Mouse (Mus musculus) C2C12 (cell line): ENCODE results near the gene Capn6. TPM values are rescaled to one million over a fixed set of nuclear protein-coding genes. Genes with fewer than 3 reads are reported as not detected.

Experiments
- H3K27me3 ChIP-seq: one replicate; pipeline ENCODE4 v1.6.1; 2011; ENCODE audit not compliant: control insufficient read depth, insufficient read depth, insufficient read length
- H3K36me3 ChIP-seq: one replicate; pipeline ENCODE4 v1.6.1; 2011; ENCODE audit not compliant: control insufficient read depth, insufficient read depth
- H3K4me3 ChIP-seq: one replicate; pipeline ENCODE4 v1.5.1; 2011; ENCODE audit warnings: mild to moderate bottlenecking, control low read depth; ENCODE audit not compliant: poor library complexity, insufficient read depth, severe bottlenecking
- H3K79me2 ChIP-seq: one replicate; pipeline ENCODE4 v1.6.1; 2011; ENCODE audit not compliant: control insufficient read depth, insufficient read depth
- H3K79me3 ChIP-seq: one replicate; pipeline ENCODE4 v1.6.1; 2011; ENCODE audit warnings: low read depth, control low read depth
- H3ac ChIP-seq: one replicate; pipeline ENCODE3; 2011; ENCODE audit warnings: low read depth; ENCODE audit not compliant: control insufficient read depth, insufficient read length
- CEBPB ChIP-seq: IDR thresholded peaks from one replicate; pipeline ENCODE4 v1.6.1; 2011; ENCODE audit warnings: low read depth, mild to moderate bottlenecking, control low read depth, moderate library complexity
- CTCF ChIP-seq: IDR thresholded peaks from one replicate; pipeline ENCODE4 v1.5.1; 2011; ENCODE audit not compliant: control insufficient read depth, insufficient read depth, insufficient read length
- FOSL1 ChIP-seq: IDR thresholded peaks from one replicate; pipeline ENCODE4 v1.8.0; 2011; ENCODE audit warnings: mild to moderate bottlenecking, low read length; ENCODE audit not compliant: poor library complexity, insufficient read depth, severe bottlenecking
- MAX ChIP-seq: IDR thresholded peaks from one replicate; pipeline ENCODE4 v1.6.1; 2011; ENCODE audit warnings: mild to moderate bottlenecking, control low read depth
- MYOD1 ChIP-seq: IDR thresholded peaks from one replicate; pipeline ENCODE4 v1.6.1; 2011; ENCODE audit warnings: low read depth; ENCODE audit not compliant: control insufficient read depth, insufficient read length
- MYOG ChIP-seq: IDR thresholded peaks from one replicate; pipeline ENCODE4 v1.6.1; 2011; ENCODE audit not compliant: control insufficient read depth, insufficient read length; ENCODE audit errors: extremely low read depth
- USF1 ChIP-seq: IDR thresholded peaks from one replicate; pipeline ENCODE4 v1.6.1; 2011; ENCODE audit warnings: low read depth, mild to moderate bottlenecking, control low read depth, moderate library complexity
- long read RNA-seq, 2 experiments: library from polyadenylated mRNA; unstranded; transcript quantifications; one replicate each; pipeline ENCODE4 v2.0.0; 2019 to 2020
- polyA plus RNA-seq: library from polyadenylated mRNA; unstranded; fragments of >200 nt; fragmentation: generic; extraction: Trizol; gene quantifications from one replicate; pipeline ENCODE4 v1.2.1, GENCODE M21; 2012; ENCODE audit warnings: missing spikeins

The Capn6 gene
- polyA plus RNA-seq = 0.37 TPM
- long read RNA-seq, experiment 1, transcript Capn6-201 (13 exons, 3,561 nt) = major isoform, 7 of 8 reads
- long read RNA-seq, experiment 1, partial matches to known transcripts = 1 of 8 reads
- long read RNA-seq, experiment 1, other reads (novel, unspliced or antisense) = 0 of 8 reads
- long read RNA-seq, experiment 2, transcript Capn6-201 (13 exons, 3,561 nt) = major isoform, 16 of 16 reads
- long read RNA-seq, experiment 2, partial matches to known transcripts = 0 of 16 reads
- long read RNA-seq, experiment 2, other reads (novel, unspliced or antisense) = 0 of 16 reads

DNA sequence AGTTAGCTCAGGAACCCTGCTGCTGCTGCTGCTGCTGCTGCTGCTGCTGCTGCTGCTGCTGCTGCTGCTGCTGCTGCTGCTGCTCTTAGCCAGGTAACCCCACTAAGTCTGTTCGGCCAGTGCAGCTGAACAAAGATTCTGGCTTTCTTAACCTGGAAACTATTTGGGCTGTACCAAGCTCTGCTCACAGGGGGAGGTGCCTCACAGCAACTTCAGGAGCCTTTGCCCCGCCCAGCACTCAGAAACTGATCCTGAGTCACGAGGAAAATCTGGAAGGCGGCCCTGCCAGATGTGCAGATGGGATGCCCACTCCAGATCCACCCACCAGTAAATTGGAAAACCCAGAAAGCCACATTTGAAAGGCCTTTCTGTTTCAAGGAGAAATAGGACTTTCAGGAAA is at the start of gene Capn6:
TSS of gene Capn6 (minus strand) at position 203 of the 400 bp plus-strand sequence.
- H3K79me3 ChIP-seq = no peaks in the 10 kb centered on the region
- H3K36me3 ChIP-seq = no peaks in the 10 kb centered on the region
- H3K79me2 ChIP-seq = no peaks in the 10 kb centered on the region
- no peak within 1 kb of the TSS for H3ac ChIP-seq
- H3K4me3 ChIP-seq = no peak within 1 kb of the TSS
- no peak for TF ChIP-seq USF1
- TF ChIP-seq MYOG = no peak
- no peak for TF ChIP-seq CEBPB
- TF ChIP-seq MYOD1 = no peak
- no peak for TF ChIP-seq CTCF
- TF ChIP-seq MAX = no peak
- no peak for TF ChIP-seq FOSL1
- H3K27me3 ChIP-seq = no peaks in the 10 kb centered on the region

DNA sequence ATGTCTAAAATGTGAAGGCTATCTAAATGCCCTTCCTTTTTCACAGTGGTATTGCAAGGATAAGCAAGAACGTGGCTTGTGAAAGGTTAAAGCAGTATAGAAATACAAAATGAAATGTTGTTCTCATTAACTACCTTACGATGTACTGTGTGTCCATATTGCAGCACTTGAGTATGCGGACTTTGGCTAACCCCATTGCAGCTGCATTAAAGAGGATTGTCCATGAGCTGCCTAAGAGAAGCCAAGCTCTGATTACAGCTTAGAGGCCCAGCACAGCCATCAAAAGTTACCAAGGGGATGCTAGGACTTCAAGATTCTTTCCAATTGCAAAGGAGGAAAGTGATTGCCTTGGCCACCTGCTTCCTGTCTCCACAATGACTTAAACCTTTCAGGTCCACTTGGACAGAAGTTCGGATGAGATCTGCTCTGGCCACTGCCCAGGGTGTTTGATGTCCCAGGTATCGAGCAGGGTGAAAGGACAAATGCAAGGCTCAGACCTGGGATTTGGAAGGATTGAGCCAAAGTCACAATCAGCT is 40.0 kb upstream of the Capn6 start:
- no peaks in the 10 kb centered on the region for H3K36me3 ChIP-seq
- no peak overlapping the region for H3K4me3 ChIP-seq
- H3ac ChIP-seq = no peak overlapping the region
- no peaks in the 10 kb centered on the region for H3K79me3 ChIP-seq
- TF ChIP-seq MAX (no peak), CTCF (no peak), MYOD1 (no peak), USF1 (no peak)
- H3K79me2 ChIP-seq = no peaks in the 10 kb centered on the region
- H3K27me3 ChIP-seq = no peaks in the 10 kb centered on the region

DNA sequence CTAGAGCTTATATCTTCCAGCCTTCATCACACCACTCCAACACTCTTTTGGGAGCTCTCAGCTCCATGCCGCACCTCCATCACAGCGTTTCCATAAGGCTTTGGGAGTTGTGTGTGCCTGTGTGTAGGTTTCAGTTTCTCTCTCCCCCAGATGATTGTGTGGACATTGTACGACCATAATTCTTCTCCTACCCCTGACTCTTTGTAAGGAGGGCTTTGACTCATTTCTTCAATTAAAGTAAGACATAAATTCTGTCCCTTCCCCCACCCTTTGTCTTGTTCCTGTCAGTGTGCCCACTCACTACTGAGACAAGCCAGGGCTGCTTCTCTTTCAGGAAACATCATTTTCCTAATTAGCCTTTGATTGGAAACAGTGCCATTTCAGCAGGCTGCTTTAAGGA is 24.1 kb upstream of the Capn6 start:
- Histone ChIP-seq H3ac (no peak overlapping the region), H3K79me3 (no peaks in the 10 kb centered on the region), H3K79me2 (no peaks in the 10 kb centered on the region), H3K36me3 (no peaks in the 10 kb centered on the region), H3K27me3 (no peaks in the 10 kb centered on the region), H3K4me3 (no peak overlapping the region)
- TF ChIP-seq FOSL1 (no peak), MYOG (no peak), CEBPB (no peak), USF1 (no peak), CTCF (no peak), MYOD1 (no peak), MAX (no peak)

DNA sequence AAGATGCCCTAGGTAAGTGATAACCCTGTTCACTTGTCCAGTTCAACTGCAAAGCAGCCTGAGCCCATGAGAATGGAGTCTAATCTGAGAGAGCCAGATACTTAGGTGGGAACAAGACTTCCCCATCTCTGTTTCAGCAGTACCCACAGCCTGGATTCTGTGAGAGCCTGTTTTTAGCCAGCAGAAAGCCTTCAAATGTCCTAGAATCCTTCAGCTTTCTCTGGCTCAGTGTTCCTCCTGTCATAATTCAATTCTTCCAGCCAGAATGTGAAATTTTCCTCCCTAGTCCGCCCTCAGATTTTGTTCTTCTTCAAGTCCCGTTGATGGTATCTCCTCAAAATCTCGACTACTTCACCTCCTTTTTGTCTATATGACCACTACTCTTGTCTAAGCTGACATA is 22.8 kb upstream of the Capn6 start:
- Histone ChIP-seq H3K27me3 (no peaks in the 10 kb centered on the region), H3K36me3 (no peaks in the 10 kb centered on the region), H3K4me3 (no peak overlapping the region), H3K79me3 (no peaks in the 10 kb centered on the region), H3K79me2 (no peaks in the 10 kb centered on the region), H3ac (no peak overlapping the region)
- TF ChIP-seq CTCF (no peak), CEBPB (no peak), USF1 (no peak), MYOG (no peak)

DNA sequence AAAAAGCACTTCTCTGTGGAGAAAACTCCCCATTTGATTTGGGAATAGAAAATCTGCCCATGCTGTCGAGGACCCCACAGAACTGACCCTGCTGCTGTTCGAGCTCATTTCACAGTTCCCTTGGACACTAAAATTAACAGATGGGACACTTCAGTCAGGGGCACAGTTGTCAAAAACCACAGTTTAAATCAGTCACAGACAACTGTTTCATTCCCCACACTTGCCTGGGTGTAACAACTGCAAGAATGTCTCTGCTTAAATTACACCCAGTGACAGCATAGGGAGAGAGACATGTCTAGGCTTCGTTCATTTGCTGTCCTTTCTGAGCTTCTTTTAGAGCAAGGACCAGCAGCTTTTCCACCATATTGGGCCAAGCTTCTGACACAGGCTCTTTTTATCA is 19.4 kb upstream of the Capn6 start:
- no peaks in the 10 kb centered on the region for H3K27me3 ChIP-seq
- no peak for TF ChIP-seq CEBPB
- TF ChIP-seq MYOD1 = no peak
- no peak for TF ChIP-seq MYOG
- TF ChIP-seq CTCF = no peak
- TF ChIP-seq USF1 = no peak
- TF ChIP-seq FOSL1 = no peak
- TF ChIP-seq MAX = no peak
- no peaks in the 10 kb centered on the region for H3K36me3 ChIP-seq
- H3ac ChIP-seq = no peak overlapping the region
- H3K4me3 ChIP-seq = no peak overlapping the region
- no peaks in the 10 kb centered on the region for H3K79me3 ChIP-seq
- H3K79me2 ChIP-seq = no peaks in the 10 kb centered on the region

DNA sequence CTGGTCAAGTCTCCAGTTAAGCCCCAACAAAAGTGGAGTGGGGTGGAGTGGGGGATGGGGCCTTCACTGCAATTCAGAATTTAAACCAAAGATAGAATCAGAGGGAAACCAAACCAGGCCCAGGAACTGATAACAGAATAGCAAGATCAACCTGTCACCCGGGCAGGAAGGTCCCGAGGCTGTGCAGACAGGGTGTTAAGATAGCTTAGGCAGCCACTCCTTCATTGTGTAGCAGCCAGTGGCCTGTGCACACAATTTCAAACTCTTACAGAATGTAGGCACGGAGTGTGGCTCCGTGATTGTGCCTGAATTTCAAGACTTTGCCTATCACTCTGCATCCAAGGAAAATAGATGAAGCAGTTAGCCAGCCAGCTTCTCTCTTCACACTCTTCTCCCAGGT is 693 bp downstream of the Capn6 start:
- no peak for TF ChIP-seq MAX
- no peak for TF ChIP-seq MYOD1
- no peak for TF ChIP-seq FOSL1
- TF ChIP-seq CTCF = no peak
- TF ChIP-seq USF1 = no peak
- TF ChIP-seq MYOG = no peak
- TF ChIP-seq CEBPB = no peak
- no peak overlapping the region for H3K4me3 ChIP-seq

More for the DNA sequence above, 693 bp downstream of the Capn6 start:
- Histone ChIP-seq H3K79me2 (no peaks in the 10 kb centered on the region), H3K36me3 (no peaks in the 10 kb centered on the region), H3ac (no peak overlapping the region), H3K79me3 (no peaks in the 10 kb centered on the region), H3K27me3 (no peaks in the 10 kb centered on the region)
